Mouse (Mus musculus): ENCODE measurements at regions not wholly inside any gene's neighbourhood (a gene's known extent, or its start where the extent isn't known, plus 50 kb on each side); places are given as distances from the start of the nearest gene placed in this dataset.

DNA sequence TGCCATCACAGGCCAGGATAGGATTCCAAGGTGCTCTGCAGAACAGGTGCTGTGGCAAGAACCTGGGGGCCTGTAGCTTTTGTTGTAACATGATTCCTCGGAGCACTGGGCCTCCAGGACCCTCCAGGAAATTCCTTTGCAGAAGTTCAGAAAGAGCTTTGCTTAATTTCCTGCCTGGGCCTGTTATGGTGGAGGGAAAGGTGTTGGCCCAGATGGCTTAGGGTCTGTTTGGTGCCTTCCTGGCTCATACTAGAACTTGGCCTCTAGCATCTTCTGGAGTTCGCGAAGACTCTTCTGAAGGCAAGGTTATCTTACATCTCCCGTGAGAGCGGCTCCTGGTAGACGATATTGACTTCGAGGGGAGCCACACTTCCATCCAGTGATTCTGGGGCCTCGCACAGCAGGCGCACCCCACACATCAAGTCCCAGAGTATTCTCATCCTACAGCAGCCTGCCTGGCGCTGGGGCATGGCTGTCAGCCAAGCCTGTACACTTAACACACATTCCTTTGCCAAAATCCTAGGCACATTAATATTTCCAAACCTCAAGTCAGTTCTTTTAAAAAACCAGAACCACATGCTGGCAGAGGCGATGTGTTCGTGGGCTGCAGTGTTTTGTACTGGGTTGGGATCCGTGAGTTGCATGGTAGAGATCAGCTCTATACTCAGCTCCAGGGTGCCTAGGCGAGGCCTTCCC, 54.5 kb upstream of the Cxcl14 start:
- DNase-seq (ENCODE audit: low spot score), result peak; percentile 18

DNA sequence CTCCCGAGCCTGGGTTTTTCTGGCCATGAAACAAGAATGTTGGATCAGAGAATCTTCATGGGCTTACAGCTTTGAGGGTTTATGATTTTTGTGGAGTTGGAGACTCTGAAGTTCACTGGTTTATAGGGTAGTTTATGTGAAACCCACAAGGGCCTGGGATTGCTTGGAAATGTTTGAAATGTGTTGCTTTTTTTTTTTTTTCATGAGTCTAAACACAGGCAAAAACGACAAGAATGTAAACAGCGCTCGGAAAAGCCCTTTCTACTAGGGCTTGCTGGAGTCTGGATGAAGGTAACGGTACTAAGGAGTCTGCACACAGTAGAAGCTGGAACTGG, 55.0 kb upstream of the Cxcl14 start:
- no peak for DNase-seq (ENCODE audit: low spot score)

DNA sequence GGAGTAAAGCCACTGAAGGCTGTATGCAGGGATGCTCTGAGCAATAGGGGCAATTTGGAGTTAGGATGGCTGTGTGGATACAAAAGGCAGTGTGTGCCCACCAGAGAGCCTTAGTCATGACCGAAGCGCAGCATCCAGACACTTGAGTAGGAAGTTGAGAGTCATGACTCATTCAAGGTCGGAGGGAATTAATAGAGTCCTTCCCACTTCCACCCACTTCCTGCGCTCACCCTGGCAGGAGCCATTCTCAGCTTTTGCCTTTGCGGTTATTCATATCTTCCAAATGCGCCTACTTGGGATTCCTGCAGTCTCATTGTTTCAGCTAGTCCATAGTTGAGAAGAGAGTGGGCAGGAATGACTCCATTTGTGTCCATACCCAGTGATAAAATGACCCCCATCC, 56.1 kb upstream of the Cxcl14 start:
- DNase-seq (ENCODE audit: low spot score), result no peak

DNA sequence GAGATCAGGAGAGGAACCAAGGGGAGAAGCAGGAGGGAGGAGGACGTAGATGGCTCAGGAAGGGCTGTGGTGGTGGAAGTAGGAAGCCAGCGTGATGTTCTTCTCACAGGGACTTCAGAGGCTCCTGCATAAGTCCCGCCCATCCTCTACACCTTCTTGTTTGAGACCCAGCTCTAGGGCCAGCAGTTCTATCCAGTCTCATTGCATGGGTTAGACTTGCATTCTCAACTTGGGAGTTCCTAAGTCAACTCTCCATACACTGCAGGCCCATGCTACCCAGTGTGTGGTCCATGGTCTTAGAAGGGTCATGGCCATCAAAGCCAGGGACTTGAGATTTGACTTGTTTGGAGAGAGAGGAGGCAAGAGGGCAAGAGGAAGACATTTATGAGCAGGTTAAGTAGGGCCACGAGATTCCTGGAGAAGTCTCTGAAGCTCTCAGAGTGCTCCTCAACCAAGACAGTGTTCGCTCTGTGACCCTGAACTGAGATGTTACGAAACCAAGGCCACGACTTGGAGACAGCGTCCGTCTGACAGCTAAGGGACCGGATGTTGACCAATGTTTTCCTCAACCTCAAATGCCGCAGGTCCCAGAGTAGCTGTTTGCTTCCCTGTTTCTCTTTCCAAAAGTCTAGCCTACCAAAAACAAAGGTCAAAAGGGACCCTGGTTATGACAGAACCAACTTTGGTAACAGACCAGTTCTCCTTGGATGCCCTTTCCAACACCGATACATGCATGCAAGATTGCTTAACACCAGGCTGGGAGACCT, 56.7 kb upstream of the Cxcl14 start:
- DNase-seq (ENCODE audit: low spot score), result no peak

DNA sequence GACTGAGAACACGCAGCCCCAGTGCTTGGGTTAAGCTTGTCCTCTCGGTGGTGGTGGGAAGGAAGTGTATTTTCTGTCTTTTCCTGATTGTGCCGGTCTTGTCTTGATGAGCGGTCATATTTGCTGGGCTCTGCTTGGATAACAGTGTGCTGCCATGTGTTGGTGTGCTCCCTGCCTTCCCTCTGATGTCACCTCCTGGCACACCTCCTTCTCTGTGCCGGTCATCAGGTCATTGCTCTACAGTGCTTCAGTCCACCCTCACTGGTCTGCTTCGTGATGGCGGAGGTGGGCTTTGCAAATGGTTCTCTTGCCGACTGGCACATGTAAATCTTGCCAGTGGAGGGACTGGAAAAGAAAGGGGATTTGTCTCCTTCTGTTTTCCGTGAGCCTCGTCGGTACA, 57.6 kb upstream of the Cxcl14 start:
- DNase-seq (ENCODE audit: low spot score), result no peak

DNA sequence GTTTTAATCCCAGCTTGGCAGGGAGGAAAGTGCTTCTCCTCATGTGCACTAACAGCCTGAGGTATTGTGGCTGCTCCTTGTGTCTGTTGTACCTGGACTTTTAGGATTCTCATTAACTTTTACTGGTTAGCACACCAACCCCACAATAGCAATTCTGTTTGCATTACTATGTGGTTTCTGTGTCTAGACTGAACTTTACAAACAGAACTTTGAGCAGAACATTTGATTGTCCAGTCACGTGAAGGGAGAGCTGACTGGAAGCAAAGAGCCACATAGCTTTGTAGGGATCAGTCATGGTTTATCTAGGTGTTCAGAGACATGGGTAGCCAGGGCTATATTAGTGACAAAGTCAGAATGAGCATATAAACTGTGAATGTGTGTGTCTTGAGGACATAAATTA, 58.3 kb upstream of the Cxcl14 start:
- no peak for DNase-seq (ENCODE audit: low spot score)

DNA sequence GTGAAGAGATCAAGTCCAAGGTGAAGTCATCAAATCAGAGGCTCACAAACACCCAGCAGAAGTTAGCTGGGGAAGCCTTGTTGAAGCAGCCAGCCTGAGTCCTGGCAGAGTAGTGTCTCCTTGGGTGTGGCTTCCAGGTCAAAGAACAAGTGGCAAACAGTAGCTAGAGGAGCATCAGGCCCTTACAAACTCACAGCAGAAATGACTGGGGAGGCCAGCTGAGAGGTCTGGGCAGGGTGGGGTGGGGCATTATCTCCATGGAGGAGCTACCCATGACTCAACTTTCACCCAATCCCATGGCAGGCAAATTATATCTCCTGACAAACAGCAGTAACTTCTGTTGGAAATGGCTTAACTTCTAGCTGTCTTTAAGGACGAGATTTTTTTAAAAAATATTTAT, 60.6 kb upstream of the Cxcl14 start:
- no peak for DNase-seq (ENCODE audit: low spot score)

DNA sequence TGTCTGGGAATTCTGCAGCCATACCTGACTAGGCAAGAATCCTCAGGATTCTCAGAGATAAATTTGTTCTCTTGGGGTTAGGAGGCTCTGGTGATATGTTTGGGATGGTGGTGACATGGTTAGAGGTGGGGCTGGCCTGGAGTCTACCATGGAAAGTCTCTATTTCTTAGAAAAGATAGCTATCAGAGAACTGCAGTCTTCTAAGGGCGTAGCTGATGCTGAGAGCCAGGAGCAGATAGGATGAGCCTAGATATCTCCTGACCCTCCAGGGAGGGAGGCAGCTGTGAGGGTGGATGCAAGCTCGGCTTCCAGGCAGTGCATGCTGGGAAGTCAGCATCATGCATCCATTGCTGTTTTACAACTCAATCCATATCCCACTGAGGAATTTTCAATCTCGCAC, 61.6 kb upstream of the Cxcl14 start:
- DNase-seq (ENCODE audit: low spot score), result no peak

DNA sequence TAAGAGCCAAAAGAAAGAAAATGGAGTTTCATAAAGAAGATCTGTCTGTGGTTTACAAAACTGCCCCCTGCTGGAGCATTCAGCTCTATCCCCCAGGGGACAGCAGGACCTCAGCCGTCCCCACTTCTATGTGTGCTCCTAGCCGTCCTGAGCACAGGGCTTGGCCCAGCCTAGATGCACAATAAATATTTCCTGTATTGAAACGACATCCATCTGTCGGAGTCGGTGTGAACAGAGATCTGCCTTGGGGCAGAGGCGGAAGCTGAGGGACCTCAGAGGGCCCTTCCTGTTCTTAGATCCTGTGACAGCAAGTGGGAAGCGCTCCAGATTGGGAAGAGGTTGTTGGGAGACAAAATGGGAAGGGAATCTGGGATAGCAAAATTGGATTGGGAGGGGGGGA, 62.5 kb upstream of the Cxcl14 start:
- no peak for DNase-seq (ENCODE audit: low spot score)

DNA sequence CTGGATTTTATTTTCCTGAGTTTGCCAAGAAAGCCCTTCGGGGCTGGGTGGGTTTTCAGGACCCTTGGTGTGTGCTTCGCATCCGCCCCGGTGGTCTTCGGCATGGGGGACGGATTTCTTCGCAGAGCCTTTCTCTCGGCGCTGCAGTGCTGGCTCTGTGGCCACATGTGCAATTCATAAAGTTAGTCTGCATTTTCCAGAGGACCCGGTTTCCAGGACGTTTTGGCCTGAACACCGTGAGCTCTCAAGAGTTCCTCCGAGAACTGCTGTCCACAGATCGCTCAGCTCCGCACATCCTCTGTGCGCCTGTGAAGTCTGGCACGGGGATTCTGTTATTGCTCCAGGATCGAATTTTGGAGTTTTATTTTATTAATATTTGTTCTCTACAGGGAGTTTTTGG, 63.2 kb upstream of the Cxcl14 start:
- DNase-seq (ENCODE audit: low spot score), result no peak

DNA sequence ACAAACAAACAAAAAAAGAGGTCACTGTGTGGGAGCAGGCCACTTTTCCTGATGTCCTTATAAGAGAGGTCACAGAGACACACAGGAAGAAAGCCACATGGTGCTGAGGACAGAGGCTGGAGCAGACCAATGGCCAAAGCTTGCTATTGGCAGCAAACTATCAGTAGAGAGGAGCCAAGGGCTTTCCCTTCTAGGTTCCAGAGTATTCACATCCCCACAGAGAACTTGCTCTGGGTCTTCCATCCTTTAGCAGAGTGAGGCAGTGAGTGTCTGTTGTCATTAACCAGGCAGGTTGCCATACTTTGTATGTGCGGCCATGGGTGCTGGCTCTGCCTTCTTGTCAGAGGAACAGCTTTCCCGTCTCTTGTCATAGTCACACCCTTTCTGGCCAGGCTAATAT, 64.5 kb upstream of the Cxcl14 start:
- no peak for DNase-seq (ENCODE audit: low spot score)

DNA sequence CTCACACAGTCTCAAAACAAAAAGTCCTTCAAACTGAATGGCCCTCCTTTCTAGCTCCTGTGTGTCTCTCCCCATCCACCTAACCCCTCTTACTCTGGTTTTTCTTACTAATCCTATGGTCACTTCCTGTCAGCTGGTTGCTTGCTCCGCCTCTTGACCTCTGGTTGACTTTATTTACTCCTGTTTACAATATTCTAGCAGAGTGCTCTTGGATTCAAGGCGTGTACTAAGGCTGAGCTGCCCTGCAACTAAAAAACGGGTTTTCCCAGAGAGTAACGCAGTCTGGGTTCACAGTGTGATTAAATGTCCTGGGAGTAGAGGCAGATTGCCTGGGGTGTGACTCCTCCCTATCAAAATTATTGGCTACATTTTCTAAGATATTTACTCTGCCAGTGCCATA, 64.2 kb upstream of the Gm3045 start:
- no peak for DNase-seq (ENCODE audit: low spot score)

DNA sequence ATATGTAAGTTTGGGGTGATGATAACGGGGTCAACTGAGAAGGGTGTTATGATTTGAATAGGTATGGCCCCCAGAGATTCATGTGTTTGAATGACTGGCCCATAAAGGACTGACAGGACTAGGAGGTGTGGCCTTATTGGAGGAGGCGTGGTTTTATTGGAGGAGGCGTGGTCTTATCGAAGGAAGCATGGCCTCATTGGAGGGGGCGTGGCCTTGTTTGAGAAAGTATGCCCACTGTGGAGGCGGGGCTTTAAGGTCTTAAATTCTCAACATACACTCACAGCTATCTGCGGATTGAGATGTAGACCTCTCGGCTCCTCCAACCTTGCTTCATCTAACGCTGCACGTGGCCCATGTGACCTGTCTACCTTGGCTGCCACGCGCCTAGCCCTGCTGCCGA, 63.7 kb upstream of the Gm3045 start:
- DNase-seq (ENCODE audit: low spot score), result no peak

DNA sequence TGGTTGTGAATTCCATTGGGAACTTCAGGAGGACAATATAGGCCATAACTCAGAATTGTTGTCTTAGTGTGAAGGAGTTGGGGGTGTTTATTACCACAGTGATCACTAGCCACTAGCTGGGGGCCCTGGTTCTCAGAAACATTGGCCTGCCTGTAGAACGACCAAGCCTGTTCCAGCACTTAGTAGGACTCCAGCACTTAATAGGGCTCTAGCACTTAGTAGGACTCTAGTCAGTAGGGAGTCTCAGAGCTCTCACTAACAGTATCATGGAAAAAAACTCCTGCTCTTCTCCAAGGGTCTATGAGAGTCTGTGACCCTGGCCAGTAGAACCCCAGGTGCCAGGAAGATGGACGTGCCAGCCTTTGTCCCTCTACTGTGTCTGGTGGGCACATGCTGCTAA, 56.8 kb upstream of the Gm3045 start:
- no peak for DNase-seq (ENCODE audit: low spot score)

DNA sequence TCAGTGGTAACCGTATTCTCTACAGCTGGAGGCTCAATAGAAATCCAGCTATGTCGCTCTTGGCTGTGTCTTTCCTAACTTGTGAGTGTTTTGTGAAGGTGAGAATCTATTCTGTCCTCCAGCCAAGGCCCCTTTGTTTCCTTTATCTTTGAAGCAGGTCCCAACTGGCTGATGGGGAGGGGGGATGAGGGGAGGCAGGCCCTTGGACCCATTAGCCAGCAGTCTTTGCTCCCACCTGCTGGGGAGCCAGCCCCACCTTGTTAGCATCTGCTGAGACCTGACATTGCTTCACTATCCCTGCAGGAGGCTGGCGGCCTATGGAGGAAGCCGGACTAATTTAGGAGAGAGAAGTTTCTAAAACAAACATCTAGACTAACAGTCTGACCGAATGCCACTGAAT, 55.0 kb upstream of the Gm3045 start:
- no peak for DNase-seq (ENCODE audit: low spot score)

DNA sequence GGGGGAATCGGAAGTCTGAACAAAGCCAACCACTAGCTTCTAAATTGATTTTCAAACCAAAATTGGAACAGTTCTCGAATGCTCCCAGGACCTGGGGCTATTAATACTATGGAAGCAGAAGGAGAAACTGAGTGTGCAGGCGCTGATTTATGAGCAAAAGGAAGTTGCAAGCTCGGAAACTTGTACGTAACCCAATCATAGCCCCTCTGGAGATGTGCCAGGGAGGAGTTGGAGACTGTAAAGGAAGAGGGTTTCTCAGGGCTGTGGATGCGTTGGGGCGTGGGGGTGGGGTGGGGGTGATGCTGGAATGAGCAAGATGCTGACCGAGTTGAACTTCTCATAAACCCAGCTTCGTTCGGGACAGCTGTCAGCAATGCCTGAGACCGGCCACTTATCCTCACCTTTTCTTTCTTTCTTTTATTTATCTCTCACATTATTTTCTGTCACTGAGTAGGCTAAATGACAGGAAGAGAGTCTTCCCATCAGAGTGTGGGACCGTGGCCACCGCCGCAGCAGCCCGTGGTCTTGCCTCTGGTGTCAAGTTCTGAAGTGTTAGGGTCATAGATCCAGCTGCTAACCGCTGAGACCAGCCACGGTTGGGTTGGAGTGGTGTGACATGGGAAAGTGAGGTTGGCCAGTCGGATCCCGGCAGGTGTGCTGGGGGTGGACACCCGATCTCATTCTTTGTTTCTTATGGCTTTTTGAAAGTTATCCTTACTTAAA, 54.2 kb upstream of the Gm3045 start:
- DNase-seq (ENCODE audit: low spot score), result no peak

DNA sequence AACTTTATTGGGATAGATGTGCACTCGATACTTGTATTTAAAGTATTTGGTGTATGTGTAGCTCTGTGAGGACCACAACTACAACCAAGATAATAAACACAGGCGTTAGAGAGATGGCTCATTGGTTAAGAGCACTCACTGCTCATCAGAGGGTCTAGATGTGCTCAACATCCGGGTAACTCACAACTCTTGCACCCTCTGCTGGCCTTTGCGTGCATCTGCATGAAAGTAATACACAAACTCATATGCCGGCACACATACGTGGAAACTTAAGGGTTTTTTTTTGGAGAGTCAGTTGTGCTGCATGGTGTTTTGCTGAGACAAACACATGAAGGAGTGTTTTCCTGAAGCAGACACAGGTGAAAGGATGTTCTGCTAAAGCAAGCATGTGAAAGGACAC, 53.7 kb upstream of the Gm3045 start:
- no peak for DNase-seq (ENCODE audit: low spot score)

Data from ovary, postnatal 36 days (tissue).